Mouse (Mus musculus): ENCODE results near the gene Gbp5.

Gbp5 gene

GRCm38 (mm10) chr3:142493536-142494061, at the start of gene Gbp5:
Gene Gbp5 (plus strand): TSS chr3:142493978.
- peak; percentile 89 for DNase-seq (ENCODE audit: low read depth, low spot score)

DNA sequence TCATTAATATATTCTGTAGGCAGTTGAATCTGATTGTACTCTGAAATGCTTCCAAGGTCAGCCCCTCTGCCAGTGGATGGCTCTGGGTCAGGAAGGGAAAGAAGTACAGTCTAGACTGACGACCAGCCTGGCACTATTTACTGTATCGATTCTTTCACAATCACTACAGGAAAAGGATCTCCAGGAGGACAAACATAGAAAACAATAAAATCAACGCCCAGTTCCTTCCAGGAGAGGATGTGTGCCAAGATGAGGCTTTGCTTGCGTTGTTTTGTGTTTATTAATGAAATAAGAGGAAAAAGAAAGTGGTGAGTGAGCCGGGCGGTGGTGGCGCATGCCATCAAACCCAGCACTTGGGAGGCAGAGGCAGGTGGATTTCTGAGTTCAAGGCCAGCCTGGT, 39.6 kb upstream of the Gbp5 start:
- DNase-seq (ENCODE audit: low read depth, low spot score) = no peak

DNA sequence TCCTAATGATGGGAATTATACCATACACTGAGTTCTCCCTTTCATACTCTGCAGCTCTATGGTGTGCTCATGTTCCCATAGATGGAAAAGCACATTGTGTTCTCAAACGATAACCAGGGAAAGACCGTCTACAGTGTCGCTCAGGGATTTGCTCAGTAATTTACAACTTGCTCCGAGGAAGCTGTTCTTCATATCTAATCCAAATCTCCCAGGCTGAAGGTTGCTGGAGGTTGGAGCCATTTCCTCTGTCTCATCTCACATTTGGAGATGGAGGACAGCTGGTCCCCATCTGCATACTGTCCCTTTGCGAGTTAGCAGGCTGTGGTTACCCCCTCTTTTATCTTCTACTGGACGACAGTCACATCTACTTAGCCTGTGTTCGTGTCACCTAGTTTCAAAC, 34.5 kb upstream of the Gbp5 start:
- DNase-seq (ENCODE audit: low read depth, low spot score) = no peak

DNA sequence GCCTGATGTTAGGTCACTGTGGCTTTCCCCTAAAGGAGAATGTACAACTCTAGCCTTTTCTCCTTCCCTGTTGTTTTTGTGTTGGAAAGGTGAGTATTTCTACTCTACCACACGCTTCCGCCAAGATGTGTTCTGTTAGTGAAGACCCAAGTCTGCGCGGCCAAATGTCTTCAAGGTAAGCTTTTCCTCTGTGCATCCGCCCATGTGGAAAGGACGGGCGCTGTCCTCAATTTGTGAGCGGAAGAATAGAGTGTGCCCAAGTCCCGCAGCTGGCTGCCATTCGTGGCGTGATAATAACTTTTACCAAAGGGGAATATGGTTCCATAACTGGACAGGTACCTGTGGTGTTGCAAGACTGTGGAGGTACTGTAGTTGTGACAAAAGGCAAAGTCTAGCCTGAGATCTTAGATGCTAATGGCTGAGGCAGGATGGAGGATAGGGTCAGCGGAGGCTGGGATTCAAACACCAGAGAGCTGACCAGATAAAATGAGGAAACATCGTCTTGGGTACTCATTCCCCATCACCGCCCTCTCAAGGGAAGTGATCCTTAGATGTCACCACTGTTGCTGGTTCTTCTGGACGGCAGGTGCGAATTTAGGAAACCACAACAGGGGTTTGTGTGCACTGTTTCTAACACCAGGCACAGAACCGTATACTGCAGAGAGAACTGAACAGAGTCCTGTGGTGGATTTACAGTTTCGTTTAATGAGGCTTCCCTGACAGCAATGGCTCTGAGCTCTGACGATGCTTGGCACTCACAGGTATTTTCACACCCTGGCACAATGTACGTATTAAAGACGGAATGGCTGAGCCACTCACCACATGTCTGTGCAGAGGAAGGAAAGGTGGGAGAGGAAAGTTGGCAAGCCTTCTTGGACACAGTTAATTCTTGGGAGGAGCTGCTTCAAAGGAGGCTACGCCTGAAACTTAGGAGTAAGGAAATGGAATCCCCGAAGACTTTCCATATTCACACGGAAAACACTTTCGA, 30.7 kb upstream of the Gbp5 start:
- DNase-seq (ENCODE audit: low read depth, low spot score) = no peak

DNA sequence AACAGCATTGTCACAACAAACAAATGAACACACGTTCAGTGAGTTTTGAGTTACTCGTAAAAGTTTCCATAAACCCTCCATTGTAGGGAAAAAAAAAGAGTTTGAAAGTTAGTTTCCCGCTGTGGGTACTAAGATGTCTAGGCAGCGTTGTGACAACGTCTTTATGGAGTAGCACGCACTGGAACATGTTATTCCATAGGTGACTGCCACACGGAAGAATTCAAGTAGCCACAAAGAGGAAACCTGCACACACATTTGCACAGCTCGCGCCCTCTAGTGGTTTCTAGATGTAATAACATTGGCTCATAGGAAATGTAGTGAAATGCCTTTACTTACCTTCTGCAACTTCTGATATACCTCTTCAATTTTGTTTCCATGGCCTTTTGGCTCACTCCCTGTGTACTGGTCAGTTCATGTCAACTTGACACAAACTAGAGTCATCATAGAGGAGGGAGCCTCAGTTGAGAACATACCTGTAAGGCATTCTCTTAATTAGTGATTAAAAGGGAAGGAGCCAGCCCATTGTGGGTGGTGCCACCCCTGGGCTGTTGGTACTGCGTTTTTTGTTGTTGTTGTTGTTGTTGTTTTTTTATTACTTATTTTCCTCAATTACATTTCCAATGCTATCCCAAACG, 19.3 kb upstream of the Gbp5 start:
- DNase-seq (ENCODE audit: low read depth, low spot score) = peak; percentile 69

DNA sequence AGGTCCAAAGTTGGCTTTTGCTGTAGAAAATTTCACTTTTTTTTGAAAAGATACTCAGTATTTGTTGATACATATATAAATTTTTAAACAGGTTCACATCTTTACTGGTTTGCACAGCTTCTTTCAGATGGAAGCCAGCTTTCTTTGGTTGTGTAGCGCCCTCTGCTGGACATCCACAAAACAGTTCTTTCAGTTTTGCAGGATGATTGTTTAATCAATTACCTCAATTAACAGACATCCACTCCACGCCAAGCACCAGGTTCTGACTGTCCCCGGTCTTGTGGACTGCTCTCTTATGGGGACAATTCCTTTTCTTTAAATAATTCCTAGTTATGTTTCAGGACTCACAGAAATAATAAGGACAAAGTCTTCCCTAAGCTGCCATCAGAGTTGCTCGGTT, 17.9 kb upstream of the Gbp5 start:
- peak; percentile 76 for DNase-seq (ENCODE audit: low read depth, low spot score)

DNA sequence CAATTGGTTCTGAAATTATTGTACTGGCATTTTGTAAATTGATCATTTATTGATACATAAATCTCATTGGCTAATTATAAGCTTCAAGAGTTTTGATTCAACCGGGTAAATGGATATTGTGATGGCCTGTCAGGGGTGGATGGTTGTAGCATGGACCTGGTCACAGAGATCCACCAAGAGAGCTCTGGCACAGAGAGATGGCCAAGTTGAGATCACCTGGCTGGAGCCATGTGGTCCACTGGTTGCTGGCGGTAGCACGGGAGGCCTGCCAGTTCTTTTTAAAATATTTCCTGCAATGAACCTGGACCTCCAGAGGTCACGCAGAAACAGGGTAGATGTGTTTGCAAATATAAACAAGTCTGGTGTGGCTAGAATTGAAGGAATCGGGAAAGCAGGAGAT, 15.9 kb upstream of the Gbp5 start:
- no peak for DNase-seq (ENCODE audit: low read depth, low spot score)

DNA sequence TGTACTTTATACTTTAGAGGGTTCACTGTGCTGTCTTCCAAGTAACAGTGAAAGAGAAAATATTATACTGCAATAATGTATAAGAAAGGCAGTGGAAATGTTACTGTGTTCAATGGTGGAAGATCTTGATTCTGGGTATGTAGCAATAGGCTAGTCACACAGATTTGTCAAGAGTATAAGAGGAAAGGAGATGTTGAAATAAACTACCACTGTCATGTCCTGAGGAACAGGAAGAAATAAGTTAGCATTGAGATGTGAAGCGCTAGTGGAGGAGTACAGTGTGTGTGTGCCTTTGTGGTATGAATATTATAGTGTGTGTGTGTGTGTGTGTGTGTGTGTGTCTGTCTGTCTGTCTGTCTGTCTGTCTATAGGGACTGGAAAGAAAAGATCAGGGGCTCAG, 15.4 kb upstream of the Gbp5 start:
- DNase-seq (ENCODE audit: low read depth, low spot score) = no peak

DNA sequence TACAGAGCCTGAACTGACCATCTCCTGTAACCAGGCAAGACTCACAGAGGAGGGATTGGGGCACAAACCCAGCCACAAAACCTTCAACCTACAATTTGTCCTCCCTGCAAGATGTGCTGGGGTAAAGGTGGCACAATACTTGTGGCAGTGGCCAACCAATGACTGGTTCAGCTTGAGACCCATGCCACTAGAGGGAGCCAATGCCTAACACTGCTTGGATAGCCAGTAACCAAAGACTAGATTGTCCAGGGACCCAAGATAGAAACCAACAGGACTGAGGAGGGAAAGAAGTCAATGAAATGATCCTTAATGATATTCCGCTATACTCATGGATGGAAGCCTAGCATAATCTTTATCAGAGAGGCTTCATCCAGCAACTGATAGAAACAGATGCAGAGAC, 3.3 kb upstream of the Gbp5 start:
- peak; percentile 88 for DNase-seq (ENCODE audit: low read depth, low spot score)

DNA sequence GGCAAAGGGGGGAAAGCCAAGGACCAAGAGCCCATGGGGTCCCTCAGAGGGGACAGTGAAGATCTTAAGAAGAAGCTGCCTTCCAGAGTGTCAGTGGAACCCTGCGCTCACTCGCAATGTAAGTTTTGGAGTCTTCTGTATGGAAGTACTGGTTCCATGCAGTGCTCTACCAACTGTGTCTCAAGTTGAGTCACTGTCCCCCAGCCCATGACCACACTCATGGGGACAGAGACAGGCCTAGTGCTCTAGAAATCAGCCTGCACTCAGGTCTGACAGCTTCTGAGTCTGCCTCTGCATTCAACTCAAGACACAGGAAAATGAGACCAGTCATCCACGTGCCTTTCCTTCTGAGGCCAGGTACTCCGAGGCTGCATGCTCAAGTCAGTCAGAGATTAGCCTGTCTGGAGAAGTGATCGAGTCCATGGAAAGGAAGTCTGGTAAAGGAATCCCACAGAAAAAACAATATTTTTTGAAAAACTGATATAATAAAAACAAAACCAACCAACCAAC, 1.4 kb downstream of the Gbp5 start:
- no peak for DNase-seq (ENCODE audit: low read depth, low spot score)

DNA sequence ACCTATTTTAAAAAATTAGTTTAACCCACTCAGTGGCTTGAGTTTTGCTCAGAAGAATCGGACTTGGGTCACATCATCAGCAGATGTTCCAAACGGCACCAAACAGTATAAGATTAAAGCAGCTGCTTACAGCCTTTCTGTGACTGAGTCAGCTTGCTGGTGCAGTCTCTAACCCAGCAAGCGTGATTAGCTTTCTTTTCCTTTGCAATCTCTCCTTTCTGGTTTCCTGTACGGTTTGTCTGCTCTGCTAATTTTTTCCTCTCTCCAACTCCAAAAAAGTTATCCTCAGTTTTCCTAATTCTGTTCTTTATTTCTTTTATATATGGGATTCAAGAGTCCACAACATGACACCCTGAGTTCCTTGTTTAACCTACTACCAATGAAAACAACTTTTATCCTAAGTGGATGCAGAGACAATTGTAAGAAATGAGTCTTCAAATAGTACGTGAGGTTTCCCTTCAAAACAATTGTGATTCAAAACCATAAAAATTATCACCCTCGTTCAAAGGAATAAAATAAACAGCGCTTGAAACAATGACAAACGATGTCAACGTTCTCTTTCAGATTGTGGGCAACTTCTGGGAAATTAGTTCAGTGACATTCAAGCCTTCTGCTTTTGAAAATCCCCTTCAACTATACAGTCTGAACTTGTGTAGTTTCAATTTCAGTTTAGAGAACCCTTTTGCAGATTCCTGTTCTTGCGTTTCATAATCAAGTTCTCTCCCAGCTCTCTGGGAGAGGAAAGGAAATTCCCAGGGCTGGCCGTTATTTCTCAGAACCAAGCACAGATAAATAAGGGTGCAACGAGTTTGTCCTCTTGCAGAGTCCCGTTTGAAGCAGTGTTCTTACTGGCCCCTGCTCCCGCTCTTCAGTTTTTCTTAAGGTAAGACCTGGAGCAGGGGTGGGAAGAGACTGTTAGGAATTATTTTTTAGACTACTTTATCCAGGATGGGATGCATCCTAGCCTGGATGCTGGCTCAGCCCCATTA, 2.6 kb downstream of the Gbp5 start:
- peak; percentile 60 for DNase-seq (ENCODE audit: low read depth, low spot score)

DNA sequence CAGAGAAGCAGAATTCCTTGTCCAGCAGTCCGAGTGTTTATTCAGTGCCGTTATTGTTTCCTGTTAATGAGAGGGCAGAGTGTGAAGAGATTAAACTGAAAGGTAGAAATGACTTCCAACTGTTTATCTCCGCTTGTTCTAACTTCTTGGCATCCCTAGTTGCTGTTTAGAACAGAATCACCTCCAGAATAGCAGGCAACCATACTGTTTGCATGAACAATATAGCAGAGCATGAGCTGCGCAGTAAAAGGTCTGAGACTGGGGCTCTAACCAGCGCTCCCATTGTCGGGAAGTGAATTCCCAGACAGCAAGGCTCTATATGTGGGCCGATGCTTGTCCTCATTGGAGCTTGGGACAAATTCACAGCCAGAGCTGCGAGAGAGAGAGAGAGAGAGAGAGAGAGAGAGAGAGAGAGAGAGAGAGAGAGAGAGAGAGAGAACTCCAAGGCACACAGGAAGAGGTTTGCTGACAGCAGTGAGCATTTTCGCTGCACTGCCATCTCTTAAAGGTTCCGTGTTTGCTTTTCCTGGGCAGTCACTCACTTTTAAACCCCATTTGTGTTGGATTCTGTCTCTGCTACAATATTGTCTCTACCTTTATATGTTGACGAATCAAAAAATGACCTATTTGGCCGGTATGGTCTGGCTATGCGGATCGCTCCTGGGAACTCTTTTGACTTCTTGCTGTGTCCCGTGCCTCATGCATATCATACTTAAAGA, 3.5 kb downstream of the Gbp5 start:
- DNase-seq (ENCODE audit: low read depth, low spot score) = peak; percentile 64

GRCm38 (mm10) chr3:142498941-142499340, 5.2 kb downstream of the Gbp5 start:
- DNase-seq (ENCODE audit: low read depth, low spot score) = no peak

GRCm38 (mm10) chr3:142528116-142528515, 34.3 kb downstream of the Gbp5 start:
- no peak for DNase-seq (ENCODE audit: low read depth, low spot score)

GRCm38 (mm10) chr3:142529597-142529996, 35.8 kb downstream of the Gbp5 start:
- DNase-seq (ENCODE audit: low read depth, low spot score) = no peak

DNA sequence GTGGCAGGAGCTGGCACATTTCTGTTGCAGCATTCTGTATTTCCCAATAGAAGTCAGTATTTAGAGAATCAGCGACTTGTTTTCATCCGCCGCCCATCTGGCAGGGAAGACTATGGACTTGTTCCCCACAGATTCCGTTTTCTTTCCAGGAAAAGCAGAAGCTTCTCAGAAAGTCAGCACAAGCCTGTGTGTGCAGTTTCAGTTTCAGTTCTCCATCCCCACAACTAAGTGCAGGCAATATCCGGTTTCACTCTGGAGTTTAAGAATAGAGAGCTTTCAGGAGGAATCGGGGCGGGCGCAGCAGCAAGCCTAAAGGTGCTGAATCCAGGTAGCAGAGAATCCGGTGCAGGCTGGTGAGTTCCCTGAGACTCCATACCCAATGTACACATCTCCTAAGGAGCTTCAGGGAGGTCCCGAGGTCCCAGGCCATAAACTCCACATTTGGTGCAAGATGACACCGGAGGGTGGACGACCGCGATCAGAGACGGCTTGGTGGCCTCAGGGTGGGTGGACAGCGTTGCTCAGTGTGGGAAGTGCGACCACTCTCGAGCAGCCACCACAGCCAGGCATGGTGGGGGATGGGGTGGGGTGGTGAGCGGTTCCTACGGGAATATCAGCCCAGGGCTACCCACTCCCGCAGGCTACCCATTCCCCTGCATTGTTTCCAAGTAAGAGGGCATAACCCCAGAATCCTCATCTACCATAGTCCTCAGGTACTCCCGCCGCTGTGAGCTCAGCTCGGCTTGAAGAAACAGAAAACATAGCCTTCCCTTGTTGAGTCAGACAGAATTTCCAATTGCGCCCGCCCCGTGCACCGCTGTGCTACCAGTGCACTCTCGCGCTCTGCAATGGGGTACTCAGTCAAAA, 36.5 kb downstream of the Gbp5 start, which contains the start of gene Gbp7:
Gene Gbp7 (plus strand): TSS at position 256 of the 867 bp plus-strand sequence.
- peak; percentile 83 for DNase-seq (ENCODE audit: low read depth, low spot score)

DNA sequence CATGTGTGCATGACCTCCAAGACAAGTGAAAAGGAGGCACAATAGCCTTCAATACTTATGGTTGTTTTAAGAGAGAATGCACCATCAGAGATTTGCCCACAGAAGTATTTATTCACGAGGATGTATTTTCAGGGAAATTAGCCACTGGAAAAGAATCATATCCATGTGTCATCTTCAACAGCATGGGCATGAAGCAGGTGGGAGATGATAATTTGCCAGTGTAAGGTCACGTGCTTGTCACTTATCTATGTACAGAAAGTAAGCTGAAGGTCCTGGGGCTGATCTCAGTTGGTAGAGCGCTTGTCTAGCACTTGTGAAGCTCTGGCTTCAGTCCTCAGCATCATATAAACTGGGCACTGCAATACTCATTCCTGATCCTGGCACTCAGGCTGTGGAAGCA, 37.8 kb downstream of the Gbp5 start:
- no peak for DNase-seq (ENCODE audit: low read depth, low spot score)

- DNase-seq (ENCODE audit: low read depth, low spot score) = peak; percentile 70
These were observed 39.4 kb downstream of the Gbp5 start for GRCm38 (mm10) chr3:142533185-142533584.

- no peak for DNase-seq (ENCODE audit: low read depth, low spot score)
These were observed 41.9 kb downstream of the Gbp5 start for GRCm38 (mm10) chr3:142535667-142536066.
